Mouse (Mus musculus): ENCODE measurements around the gene Arl4a. TPM values are rescaled to one million over a fixed set of nuclear protein-coding genes. Genes with fewer than 3 reads are reported as not detected.

The Arl4a gene
- polyA plus RNA-seq, 1 experiment from 2014 or later: 85.9 TPM

GRCm38 (mm10) chr12:39985639-39986038 lies 52.2 kb downstream of the Arl4a start:
- Histone ChIP-seq H3K27ac (replicated peaks) (no peak overlapping the region), H3K9ac (no peak overlapping the region), H3K36me3 (no peaks in the 10 kb centered on the region), H3K9me3 (replicated peaks) (no peaks in the 10 kb centered on the region), H3K27me3 (no peaks in the 10 kb centered on the region), H3K4me2 (replicated peaks) (no peak overlapping the region), H3K4me1 (no peaks in the 10 kb centered on the region), H3K4me3 (replicated peaks) (no peak overlapping the region)
- no peak; the same call in 1 of the 2 replicates for ATAC-seq (ENCODE audit: insufficient number of reproducible peaks, low FRiP score, low TSS enrichment, low read depth)
- WGBS: 95% methylated on average over 7 of the region's 7 CpGs

- Histone ChIP-seq H3K4me3 (replicated peaks) (no peak overlapping the region), H3K4me2 (replicated peaks) (no peak overlapping the region), H3K9me3 (replicated peaks) (no peaks in the 10 kb centered on the region), H3K27me3 (no peaks in the 10 kb centered on the region), H3K36me3 (no peaks in the 10 kb centered on the region), H3K27ac (replicated peaks) (no peak overlapping the region), H3K4me1 (no peaks in the 10 kb centered on the region), H3K9ac (no peak overlapping the region)
- 72% methylated on average over 1 of the region's 1 CpGs for WGBS
- no peak for ATAC-seq (ENCODE audit: insufficient number of reproducible peaks, low FRiP score, low TSS enrichment, low read depth)
Measured at GRCm38 (mm10) chr12:39979792-39980191, 58.0 kb downstream of the Arl4a start.

GRCm38 (mm10) chr12:39979066-39979465 lies 58.8 kb downstream of the Arl4a start:
- ATAC-seq (ENCODE audit: insufficient number of reproducible peaks, low FRiP score, low TSS enrichment, low read depth): no peak
- no peak overlapping the region for H3K4me2 ChIP-seq (replicated peaks)
- WGBS: 91% methylated on average over 5 of the region's 5 CpGs
- no peaks in the 10 kb centered on the region for H3K27me3 ChIP-seq
- no peak overlapping the region for H3K27ac ChIP-seq (replicated peaks)
- H3K4me1 ChIP-seq: no peaks in the 10 kb centered on the region
- H3K9ac ChIP-seq: no peak overlapping the region
- no peak overlapping the region for H3K4me3 ChIP-seq (replicated peaks)
- H3K9me3 ChIP-seq (replicated peaks): no peaks in the 10 kb centered on the region
- H3K36me3 ChIP-seq: no peaks in the 10 kb centered on the region

GRCm38 (mm10) chr12:39977996-39978590 lies 59.7 kb downstream of the Arl4a start:
- Histone ChIP-seq H3K4me2 (replicated peaks) (no peak overlapping the region), H3K27ac (replicated peaks) (no peak overlapping the region), H3K36me3 (no peaks in the 10 kb centered on the region), H3K4me3 (replicated peaks) (no peak overlapping the region), H3K4me1 (no peaks in the 10 kb centered on the region), H3K9ac (no peak overlapping the region), H3K27me3 (no peaks in the 10 kb centered on the region), H3K9me3 (replicated peaks) (no peaks in the 10 kb centered on the region)
- 85% methylated on average over 8 of the region's 8 CpGs for WGBS
- no peak for ATAC-seq (ENCODE audit: insufficient number of reproducible peaks, low FRiP score, low TSS enrichment, low read depth)

GRCm38 (mm10) chr12:39976426-39976825 lies 61.4 kb downstream of the Arl4a start:
- Histone ChIP-seq H3K9me3 (replicated peaks) (no peaks in the 10 kb centered on the region), H3K27me3 (no peaks in the 10 kb centered on the region), H3K9ac (no peak overlapping the region), H3K4me3 (replicated peaks) (no peak overlapping the region), H3K27ac (replicated peaks) (no peak overlapping the region), H3K4me2 (replicated peaks) (no peak overlapping the region), H3K36me3 (no peaks in the 10 kb centered on the region), H3K4me1 (no peaks in the 10 kb centered on the region)
- whole genome bisulfite sequencing: 87% methylated on average over 2 of the region's 2 CpGs
- no peak for ATAC-seq (ENCODE audit: insufficient number of reproducible peaks, low FRiP score, low TSS enrichment, low read depth)

GRCm38 (mm10) chr12:39975829-39976340 lies 61.9 kb downstream of the Arl4a start:
- no peaks in the 10 kb centered on the region for H3K4me1 ChIP-seq
- H3K36me3 ChIP-seq: no peaks in the 10 kb centered on the region
- 50% methylated on average over 9 of the region's 9 CpGs for WGBS
- H3K9ac ChIP-seq: no peak overlapping the region
- H3K27ac ChIP-seq (replicated peaks): no peak overlapping the region
- H3K4me3 ChIP-seq (replicated peaks): no peak overlapping the region
- no peaks in the 10 kb centered on the region for H3K27me3 ChIP-seq
- H3K9me3 ChIP-seq (replicated peaks): no peaks in the 10 kb centered on the region
- ATAC-seq (ENCODE audit: insufficient number of reproducible peaks, low FRiP score, low TSS enrichment, low read depth): no peak
- H3K4me2 ChIP-seq (replicated peaks): no peak overlapping the region

- no peak for ATAC-seq (ENCODE audit: insufficient number of reproducible peaks, low FRiP score, low TSS enrichment, low read depth)
- H3K9me3 ChIP-seq (replicated peaks): no peaks in the 10 kb centered on the region
- H3K27ac ChIP-seq (replicated peaks): no peak overlapping the region
- no peak overlapping the region for H3K9ac ChIP-seq
- no peaks in the 10 kb centered on the region for H3K36me3 ChIP-seq
- no peak overlapping the region for H3K4me3 ChIP-seq (replicated peaks)
- H3K4me1 ChIP-seq: no peaks in the 10 kb centered on the region
- H3K27me3 ChIP-seq: no peaks in the 10 kb centered on the region
- WGBS: 30% methylated on average over 4 of the region's 4 CpGs
- H3K4me2 ChIP-seq (replicated peaks): no peak overlapping the region
Measured at GRCm38 (mm10) chr12:39974977-39975583, 62.7 kb downstream of the Arl4a start.

GRCm38 (mm10) chr12:39974273-39974672 lies 63.6 kb downstream of the Arl4a start:
- no peak for ATAC-seq (ENCODE audit: insufficient number of reproducible peaks, low FRiP score, low TSS enrichment, low read depth)

GRCm38 (mm10) chr12:39969500-39969899 lies 68.3 kb downstream of the Arl4a start:
- no peaks in the 10 kb centered on the region for H3K27me3 ChIP-seq
- no peaks in the 10 kb centered on the region for H3K9me3 ChIP-seq (replicated peaks)
- no peak for ATAC-seq (ENCODE audit: insufficient number of reproducible peaks, low FRiP score, low TSS enrichment, low read depth)
- H3K4me1 ChIP-seq: no peaks in the 10 kb centered on the region
- H3K36me3 ChIP-seq: no peaks in the 10 kb centered on the region
- no peak overlapping the region for H3K4me3 ChIP-seq (replicated peaks)
- no peak overlapping the region for H3K4me2 ChIP-seq (replicated peaks)
- no peak overlapping the region for H3K27ac ChIP-seq (replicated peaks)
- no peak overlapping the region for H3K9ac ChIP-seq

More at GRCm38 (mm10) chr12:39974273-39974672, 63.6 kb downstream of the Arl4a start:
- H3K9ac ChIP-seq: no peak overlapping the region
- no peaks in the 10 kb centered on the region for H3K9me3 ChIP-seq (replicated peaks)
- H3K4me3 ChIP-seq (replicated peaks): no peak overlapping the region
- no peaks in the 10 kb centered on the region for H3K27me3 ChIP-seq
- H3K4me2 ChIP-seq (replicated peaks): no peak overlapping the region
- WGBS: 82% methylated on average over 1 of the region's 1 CpGs
- H3K27ac ChIP-seq (replicated peaks): no peak overlapping the region
- no peaks in the 10 kb centered on the region for H3K36me3 ChIP-seq
- H3K4me1 ChIP-seq: no peaks in the 10 kb centered on the region

GRCm38 (mm10) chr12:39968109-39968508 lies 69.7 kb downstream of the Arl4a start:
- H3K4me3 ChIP-seq (replicated peaks): no peak overlapping the region
- no peak overlapping the region for H3K4me2 ChIP-seq (replicated peaks)
- 94% methylated on average over 3 of the region's 3 CpGs for WGBS
- H3K27ac ChIP-seq (replicated peaks): no peak overlapping the region
- no peak for ATAC-seq (ENCODE audit: insufficient number of reproducible peaks, low FRiP score, low TSS enrichment, low read depth)
- no peaks in the 10 kb centered on the region for H3K27me3 ChIP-seq
- H3K4me1 ChIP-seq: no peaks in the 10 kb centered on the region
- no peaks in the 10 kb centered on the region for H3K36me3 ChIP-seq
- no peaks in the 10 kb centered on the region for H3K9me3 ChIP-seq (replicated peaks)
- no peak overlapping the region for H3K9ac ChIP-seq

GRCm38 (mm10) chr12:39959166-39959565 lies 78.7 kb downstream of the Arl4a start:
- H3K4me2 ChIP-seq (replicated peaks): no peak overlapping the region
- no peak overlapping the region for H3K4me3 ChIP-seq (replicated peaks)
- H3K9ac ChIP-seq: no peak overlapping the region
- no peak overlapping the region for H3K27ac ChIP-seq (replicated peaks)
- no peaks in the 10 kb centered on the region for H3K4me1 ChIP-seq
- no peaks in the 10 kb centered on the region for H3K36me3 ChIP-seq
- H3K27me3 ChIP-seq: no peaks in the 10 kb centered on the region
- no peak for ATAC-seq (ENCODE audit: insufficient number of reproducible peaks, low FRiP score, low TSS enrichment, low read depth)
- H3K9me3 ChIP-seq (replicated peaks): no peaks in the 10 kb centered on the region
- WGBS: 57% methylated on average over 8 of the region's 8 CpGs

Measured in embryonic facial prominence, embryonic 15.5 days (tissue).